Mouse (Mus musculus) limb, embryonic 11.5 days (tissue): ENCODE results near the gene Klhl20. TPM values are rescaled to one million over a fixed set of nuclear protein-coding genes. Genes with fewer than 3 reads are reported as not detected.
A peak's percentile ranks its signal among the peaks of the same experiment; 100 is the strongest.

Source experiments
- ATAC-seq: fragments of 200-750 bp; cut with Nextera tagmentation; 2 replicates; pipeline ENCODE4 v1.8.0; 2017; ENCODE audit warnings: low read depth; ENCODE audit not compliant: insufficient number of reproducible peaks, low FRiP score, low TSS enrichment
- DNase-seq: peaks from one replicate; pipeline ENCODE4 v3.0.0-alpha.2; 2015; ENCODE audit warnings: low spot score
- H3K27ac ChIP-seq: fragments of 300-500 bp; sonication (generic); replicated peaks from 2 replicates; pipeline ENCODE4 v1.5.1; 2014; ENCODE audit warnings: low read depth, mild to moderate bottlenecking, low read length
- H3K27me3 ChIP-seq: fragments of 300-500 bp; sonication (generic); 2 replicates; pipeline ENCODE4 v1.6.1; 2014; ENCODE audit warnings: mild to moderate bottlenecking, low read length, mixed read lengths; ENCODE audit not compliant: control insufficient read depth, insufficient read depth
- H3K36me3 ChIP-seq: fragments of 300-500 bp; sonication (generic); 2 replicates; pipeline ENCODE4 v1.6.1; 2014; ENCODE audit warnings: mild to moderate bottlenecking, low read length, moderate library complexity, mixed read lengths; ENCODE audit not compliant: control insufficient read depth, insufficient read depth
- H3K4me1 ChIP-seq: fragments of 300-500 bp; sonication (generic); 2 replicates; pipeline ENCODE4 v1.6.1; 2014; ENCODE audit warnings: low read length, mixed read lengths; ENCODE audit not compliant: control insufficient read depth, insufficient read depth
- H3K4me2 ChIP-seq: fragments of 300-500 bp; sonication (generic); 2 replicates; pipeline ENCODE4 v1.6.1; 2014; ENCODE audit warnings: low read depth, mild to moderate bottlenecking, moderate library complexity; ENCODE audit not compliant: severe bottlenecking
- H3K4me3 ChIP-seq: fragments of 300-500 bp; sonication (generic); 2 replicates; pipeline ENCODE4 v1.5.1; 2014; ENCODE audit warnings: low read depth, low read length
- H3K9ac ChIP-seq: fragments of 300-500 bp; sonication (generic); 2 replicates; pipeline ENCODE4 v1.6.1; 2014; ENCODE audit warnings: mild to moderate bottlenecking, low read length
- H3K9me3 ChIP-seq: fragments of 300-500 bp; sonication (generic); 2 replicates; pipeline ENCODE4 v1.6.1; 2016; ENCODE audit warnings: low read length; ENCODE audit not compliant: control insufficient read depth
- WGBS: fragments of 180-500 bp; shearing (Covaris S2); extraction: QIAGEN DNeasy Blood & Tissue Kit; methylation state at CpG from one replicate; pipeline ENCODE4 v1.1.7; 2014; 5-methylcytosine and 5-hydroxymethylcytosine counted together
- polyA plus RNA-seq: library from polyadenylated mRNA; unstranded; fragments of >200 nt; fragmentation: Nextera tagmentation; extraction: Ambion mirVana; gene quantifications from 2 replicates; pipeline ENCODE4 v1.2.1, GENCODE M21; 2014

The Klhl20 gene
- 18.1 and 21.1 TPM in 2 replicates for polyA plus RNA-seq

GRCm38 (mm10) chr1:161130726-161131664, at the start of gene Klhl20:
Gene Klhl20, minus strand, starts transcription at chr1:161131511.
- no peaks in the 10 kb centered on the region for H3K9me3 ChIP-seq
- peak within 1 kb of the TSS; percentile 90 for H3K9ac ChIP-seq
- peak within 1 kb of the TSS; percentile 62 for H3K27ac ChIP-seq
- peak within 1 kb of the TSS; percentile 88 for H3K4me3 ChIP-seq
- no peaks in the 10 kb centered on the region for H3K36me3 ChIP-seq
- H3K27me3 ChIP-seq = no peaks in the 10 kb centered on the region
- peaks cover 5% of the 10 kb centered on the region; the same call in 1 of the 2 replicates for H3K4me1 ChIP-seq
- peak within 1 kb of the TSS; percentile 81 for H3K4me2 ChIP-seq
- ATAC-seq = peak; percentile 90
- 3% methylated on average over 41 of the region's 41 CpGs for WGBS
- peak; percentile 99 for DNase-seq

GRCm38 (mm10) chr1:161180674-161181073, 49.4 kb upstream of the Klhl20 start:
- Histone ChIP-seq H3K4me3 (no peak overlapping the region), H3K4me1 (no peaks in the 10 kb centered on the region), H3K36me3 (no peaks in the 10 kb centered on the region), H3K9me3 (no peaks in the 10 kb centered on the region), H3K9ac (no peak overlapping the region), H3K4me2 (no peak overlapping the region), H3K27me3 (no peaks in the 10 kb centered on the region), H3K27ac (no peak overlapping the region)
- WGBS = 52% methylated on average over 8 of the region's 8 CpGs
- peak; percentile 74 for DNase-seq
- ATAC-seq = no peak

- no peaks in the 10 kb centered on the region for H3K36me3 ChIP-seq
- 2% methylated on average over 40 of the region's 40 CpGs for WGBS
- H3K9ac ChIP-seq = no peak overlapping the region
- peak; percentile 86 for DNase-seq
- H3K4me1 ChIP-seq = no peaks in the 10 kb centered on the region
- no peaks in the 10 kb centered on the region for H3K9me3 ChIP-seq
- H3K4me2 ChIP-seq = peak overlapping the region; percentile 46
- peak overlapping the region; percentile 27 for H3K4me3 ChIP-seq
- 0 out of 2 replicates have a peak, but pooled peaks cover 2% of the 10 kb centered on the region for H3K27me3 ChIP-seq
- ATAC-seq = peak; percentile 89
- H3K27ac ChIP-seq = no peak overlapping the region
These were observed 39.3 kb upstream of the Klhl20 start for GRCm38 (mm10) chr1:161170651-161171050.

GRCm38 (mm10) chr1:161160266-161160665, 29.0 kb upstream of the Klhl20 start:
- Histone ChIP-seq H3K4me2 (no peak overlapping the region), H3K27ac (no peak overlapping the region), H3K27me3 (no peaks in the 10 kb centered on the region), H3K9ac (no peak overlapping the region), H3K36me3 (no peaks in the 10 kb centered on the region), H3K4me3 (no peak overlapping the region), H3K4me1 (no peaks in the 10 kb centered on the region), H3K9me3 (no peaks in the 10 kb centered on the region)
- WGBS = 63% methylated on average over 4 of the region's 4 CpGs
- DNase-seq (no peak), ATAC-seq (no peak)

GRCm38 (mm10) chr1:161159214-161159613, 27.9 kb upstream of the Klhl20 start, which contains the start of gene Tex50:
Gene Tex50, minus strand, starts transcription at chr1:161159314.
- no peak for DNase-seq
- H3K9me3 ChIP-seq = no peaks in the 10 kb centered on the region
- ATAC-seq = no peak
- H3K9ac ChIP-seq = no peak within 1 kb of the TSS
- WGBS = 89% methylated on average over 3 of the region's 3 CpGs
- no peaks in the 10 kb centered on the region for H3K27me3 ChIP-seq
- no peak within 1 kb of the TSS for H3K27ac ChIP-seq
- H3K4me3 ChIP-seq = no peak within 1 kb of the TSS
- H3K36me3 ChIP-seq = no peaks in the 10 kb centered on the region
- H3K4me1 ChIP-seq = no peaks in the 10 kb centered on the region
- H3K4me2 ChIP-seq = no peak within 1 kb of the TSS

GRCm38 (mm10) chr1:161156546-161156945, 25.2 kb upstream of the Klhl20 start:
- no peak for DNase-seq
- Histone ChIP-seq H3K27me3 (no peaks in the 10 kb centered on the region), H3K9me3 (no peaks in the 10 kb centered on the region), H3K4me1 (no peaks in the 10 kb centered on the region), H3K4me2 (no peak overlapping the region), H3K9ac (no peak overlapping the region), H3K27ac (no peak overlapping the region), H3K4me3 (no peak overlapping the region), H3K36me3 (no peaks in the 10 kb centered on the region)
- WGBS = 87% methylated on average over 10 of the region's 10 CpGs
- ATAC-seq = no peak

GRCm38 (mm10) chr1:161151098-161151497, 19.8 kb upstream of the Klhl20 start:
- 80% methylated on average over 6 of the region's 6 CpGs for WGBS
- H3K36me3 ChIP-seq = no peaks in the 10 kb centered on the region
- no peaks in the 10 kb centered on the region for H3K27me3 ChIP-seq
- no peaks in the 10 kb centered on the region for H3K9me3 ChIP-seq
- ATAC-seq (no peak), DNase-seq (no peak)
- no peak overlapping the region for H3K9ac ChIP-seq
- H3K27ac ChIP-seq = no peak overlapping the region
- no peak overlapping the region for H3K4me3 ChIP-seq
- no peaks in the 10 kb centered on the region for H3K4me1 ChIP-seq
- no peak overlapping the region for H3K4me2 ChIP-seq

DNA sequence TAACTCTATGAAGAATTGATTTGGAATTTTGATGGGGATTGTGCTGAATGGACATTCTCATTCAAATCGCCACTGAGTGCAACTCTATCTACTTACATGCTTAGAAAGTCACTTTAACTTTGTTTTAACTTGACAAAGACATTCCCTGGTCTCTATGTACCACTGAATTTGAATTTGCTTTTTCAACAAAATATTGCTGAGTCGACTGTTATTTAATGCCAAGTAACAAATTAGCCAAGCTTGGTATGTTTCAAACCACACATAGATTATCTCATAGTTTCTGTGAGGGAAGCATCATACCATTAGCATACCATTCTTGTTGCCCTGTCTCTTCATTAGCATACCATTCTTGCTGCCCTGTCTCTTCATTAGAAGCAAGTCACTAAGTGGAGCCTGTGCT, 16.6 kb upstream of the Klhl20 start:
- ATAC-seq = no peak
- no peaks in the 10 kb centered on the region for H3K4me1 ChIP-seq

More for the DNA sequence above, 16.6 kb upstream of the Klhl20 start:
- H3K27me3 ChIP-seq = no peaks in the 10 kb centered on the region
- no peak for DNase-seq
- no peaks in the 10 kb centered on the region for H3K36me3 ChIP-seq
- no peak overlapping the region for H3K9ac ChIP-seq
- H3K9me3 ChIP-seq = no peaks in the 10 kb centered on the region
- 75% methylated on average over 2 of the region's 2 CpGs for WGBS
- H3K4me2 ChIP-seq = no peak overlapping the region
- H3K4me3 ChIP-seq = no peak overlapping the region
- H3K27ac ChIP-seq = no peak overlapping the region
